Mouse (Mus musculus) testis, adult 2 months (tissue): ENCODE measurements around the gene Zfp866.

Experiments
- CTCF ChIP-seq: fragments of 200-500 bp; IDR thresholded peaks from 2 replicates; pipeline ENCODE4 v1.5.1; 2012; ENCODE audit warnings: low read depth, mild to moderate bottlenecking, inconsistent platforms, low read length, moderate library complexity; ENCODE audit not compliant: control insufficient read depth, insufficient read depth, insufficient replicate concordance
- POLR2A ChIP-seq: fragments of 200-500 bp; IDR thresholded peaks from 2 replicates; pipeline ENCODE4 v1.6.1; 2012; ENCODE audit warnings: low read depth, mild to moderate bottlenecking, inconsistent platforms, low read length, moderate library complexity; ENCODE audit not compliant: control insufficient read depth

GRCm38 (mm10) chr8:69808864-69809403 lies 18.0 kb upstream of the Zfp866 start:
- TF ChIP-seq POLR2A (no peak), CTCF (no peak)
